Mouse (Mus musculus): ENCODE measurements around the gene Myzap. TPM values are rescaled to one million over a fixed set of nuclear protein-coding genes. Genes with fewer than 3 reads are reported as not detected.

The Myzap gene
- polyA plus RNA-seq, 1 experiment from 2014 or later: 2.7 TPM

GRCm38 (mm10) chr9:71479413-71479812 is 112.7 kb downstream of the Myzap start:
- no peak for ATAC-seq (ENCODE audit: insufficient read depth)
- WGBS (ENCODE audit: insufficient replicate concordance): 88% methylated on average over 9 of the region's 9 CpGs
- H3K36me3 ChIP-seq (replicated peaks): peaks cover 89% of the 10 kb centered on the region
- no peak overlapping the region for H3K4me2 ChIP-seq
- no peak overlapping the region for H3K4me3 ChIP-seq (replicated peaks)
- no peak overlapping the region for H3K9ac ChIP-seq
- H3K27ac ChIP-seq (replicated peaks): no peak overlapping the region
- H3K27me3 ChIP-seq: no peaks in the 10 kb centered on the region
- H3K9me3 ChIP-seq (replicated peaks): no peaks in the 10 kb centered on the region
- peaks cover 30% of the 10 kb centered on the region for H3K4me1 ChIP-seq (replicated peaks)

GRCm38 (mm10) chr9:71478596-71478995 is 113.6 kb downstream of the Myzap start:
- WGBS (ENCODE audit: insufficient replicate concordance): 92% methylated on average over 7 of the region's 7 CpGs
- Histone ChIP-seq H3K4me2 (no peak overlapping the region), H3K4me1 (replicated peaks) (peaks cover 23% of the 10 kb centered on the region), H3K27me3 (no peaks in the 10 kb centered on the region), H3K4me3 (replicated peaks) (no peak overlapping the region), H3K27ac (replicated peaks) (no peak overlapping the region), H3K9me3 (replicated peaks) (no peaks in the 10 kb centered on the region), H3K9ac (no peak overlapping the region), H3K36me3 (replicated peaks) (peaks cover 96% of the 10 kb centered on the region)
- ATAC-seq (ENCODE audit: insufficient read depth): no peak

GRCm38 (mm10) chr9:71476601-71477000 is 115.6 kb downstream of the Myzap start:
- Histone ChIP-seq H3K4me3 (replicated peaks) (no peak overlapping the region), H3K9ac (no peak overlapping the region), H3K9me3 (replicated peaks) (no peaks in the 10 kb centered on the region), H3K27me3 (no peaks in the 10 kb centered on the region), H3K4me2 (no peak overlapping the region), H3K36me3 (replicated peaks) (peaks cover 76% of the 10 kb centered on the region), H3K4me1 (replicated peaks) (peaks cover 23% of the 10 kb centered on the region), H3K27ac (replicated peaks) (no peak overlapping the region)
- ATAC-seq (ENCODE audit: insufficient read depth): no peak
- WGBS (ENCODE audit: insufficient replicate concordance): 79% methylated on average over 3 of the region's 3 CpGs

GRCm38 (mm10) chr9:71475536-71475935 is 116.6 kb downstream of the Myzap start:
- H3K36me3 ChIP-seq (replicated peaks): peaks cover 66% of the 10 kb centered on the region
- H3K9me3 ChIP-seq (replicated peaks): no peaks in the 10 kb centered on the region
- no peaks in the 10 kb centered on the region for H3K27me3 ChIP-seq
- no peak overlapping the region for H3K27ac ChIP-seq (replicated peaks)
- H3K4me3 ChIP-seq (replicated peaks): no peak overlapping the region
- peaks cover 13% of the 10 kb centered on the region for H3K4me1 ChIP-seq (replicated peaks)
- H3K9ac ChIP-seq: no peak overlapping the region
- 85% methylated on average over 4 of the region's 4 CpGs for WGBS (ENCODE audit: insufficient replicate concordance)
- ATAC-seq (ENCODE audit: insufficient read depth): no peak
- no peak overlapping the region for H3K4me2 ChIP-seq

- H3K27ac ChIP-seq (replicated peaks): no peak overlapping the region
- H3K4me2 ChIP-seq: no peak overlapping the region
- no peak overlapping the region for H3K9ac ChIP-seq
- no peaks in the 10 kb centered on the region for H3K36me3 ChIP-seq (replicated peaks)
- H3K9me3 ChIP-seq (replicated peaks): no peaks in the 10 kb centered on the region
- H3K4me1 ChIP-seq (replicated peaks): no peaks in the 10 kb centered on the region
- H3K27me3 ChIP-seq: no peaks in the 10 kb centered on the region
- ATAC-seq (ENCODE audit: insufficient read depth): no peak
- H3K4me3 ChIP-seq (replicated peaks): no peak overlapping the region
- WGBS (ENCODE audit: insufficient replicate concordance): 70% methylated on average over 4 of the region's 4 CpGs
Measured at GRCm38 (mm10) chr9:71467434-71467833, 124.7 kb downstream of the Myzap start.

- Histone ChIP-seq H3K4me3 (replicated peaks) (no peak overlapping the region), H3K27ac (replicated peaks) (no peak overlapping the region), H3K4me2 (no peak overlapping the region), H3K27me3 (no peaks in the 10 kb centered on the region), H3K9ac (no peak overlapping the region), H3K36me3 (replicated peaks) (no peaks in the 10 kb centered on the region), H3K9me3 (replicated peaks) (no peaks in the 10 kb centered on the region), H3K4me1 (replicated peaks) (no peaks in the 10 kb centered on the region)
- ATAC-seq (ENCODE audit: insufficient read depth): no peak
- WGBS (ENCODE audit: insufficient replicate concordance): 52% methylated on average over 3 of the region's 3 CpGs
Measured at GRCm38 (mm10) chr9:71466111-71466510, 126.0 kb downstream of the Myzap start.

GRCm38 (mm10) chr9:71463072-71463667 is 129.0 kb downstream of the Myzap start:
- Histone ChIP-seq H3K4me2 (no peak overlapping the region), H3K9me3 (replicated peaks) (no peaks in the 10 kb centered on the region), H3K36me3 (replicated peaks) (no peaks in the 10 kb centered on the region), H3K4me1 (replicated peaks) (no peaks in the 10 kb centered on the region), H3K4me3 (replicated peaks) (no peak overlapping the region), H3K27ac (replicated peaks) (no peak overlapping the region), H3K27me3 (no peaks in the 10 kb centered on the region), H3K9ac (no peak overlapping the region)
- 63% methylated on average over 13 of the region's 13 CpGs for WGBS (ENCODE audit: insufficient replicate concordance)
- no peak for ATAC-seq (ENCODE audit: insufficient read depth)

- H3K27ac ChIP-seq (replicated peaks): no peak overlapping the region
- WGBS (ENCODE audit: insufficient replicate concordance): 75% methylated on average over 4 of the region's 4 CpGs
Measured at GRCm38 (mm10) chr9:71456738-71457137, 135.4 kb downstream of the Myzap start.

More at GRCm38 (mm10) chr9:71456738-71457137, 135.4 kb downstream of the Myzap start:
- no peak overlapping the region for H3K4me3 ChIP-seq (replicated peaks)
- no peaks in the 10 kb centered on the region for H3K36me3 ChIP-seq (replicated peaks)
- no peak overlapping the region for H3K9ac ChIP-seq
- no peaks in the 10 kb centered on the region for H3K4me1 ChIP-seq (replicated peaks)
- H3K27me3 ChIP-seq: no peaks in the 10 kb centered on the region
- no peak for ATAC-seq (ENCODE audit: insufficient read depth)
- no peaks in the 10 kb centered on the region for H3K9me3 ChIP-seq (replicated peaks)
- no peak overlapping the region for H3K4me2 ChIP-seq

Other genes starting within 250 kb of the Myzap start
- 105 TPM in 2 replicates for gene Polr2m, start 106.4 kb downstream of the Myzap start, polyA plus RNA-seq (2015; fragmentation: Nextera tagmentation; extraction: Ambion mirVana)
- 2.0 and 2.4 TPM in 2 replicates for gene Cgnl1, start 179.2 kb upstream of the Myzap start, polyA plus RNA-seq (2015; fragmentation: Nextera tagmentation; extraction: Ambion mirVana)